Mouse (Mus musculus) C2C12 (cell line): ENCODE data around the gene Smoc1.

Experiments used
- CEBPB ChIP-seq: IDR thresholded peaks from one replicate; pipeline ENCODE4 v1.6.1; 2011; ENCODE audit warnings: low read depth, mild to moderate bottlenecking, control low read depth, moderate library complexity
- CTCF ChIP-seq: IDR thresholded peaks from one replicate; pipeline ENCODE4 v1.5.1; 2011; ENCODE audit not compliant: control insufficient read depth, insufficient read depth, insufficient read length
- MAX ChIP-seq: IDR thresholded peaks from one replicate; pipeline ENCODE4 v1.6.1; 2011; ENCODE audit warnings: mild to moderate bottlenecking, control low read depth
- MYOD1 ChIP-seq: IDR thresholded peaks from one replicate; pipeline ENCODE4 v1.6.1; 2011; ENCODE audit warnings: low read depth; ENCODE audit not compliant: control insufficient read depth, insufficient read length
- MYOG ChIP-seq: IDR thresholded peaks from one replicate; pipeline ENCODE4 v1.6.1; 2011; ENCODE audit not compliant: control insufficient read depth, insufficient read length; ENCODE audit errors: extremely low read depth
- USF1 ChIP-seq: IDR thresholded peaks from one replicate; pipeline ENCODE4 v1.6.1; 2011; ENCODE audit warnings: low read depth, mild to moderate bottlenecking, control low read depth, moderate library complexity

GRCm38 (mm10) chr12:80991806-80992205 is 34.8 kb upstream of the Smoc1 start:
- no peak for TF ChIP-seq CTCF
- no peak for TF ChIP-seq MAX
- TF ChIP-seq MYOD1 = no peak
- no peak for TF ChIP-seq CEBPB
- TF ChIP-seq USF1 = no peak
- no peak for TF ChIP-seq MYOG
